Mouse (Mus musculus) heart, adult 2 months (tissue): Measurements from ENCODE around the gene Ptgr1. TPM values are rescaled to one million over a fixed set of nuclear protein-coding genes. Genes with fewer than 3 reads are reported as not detected.

Experiments used
- DNase-seq, 2 experiments: peaks; one replicate each; pipeline ENCODE4 v3.0.0; 2021
- H3K27ac ChIP-seq: fragments of 200-600 bp; 2 replicates; pipeline ENCODE4 v1.8.1; 2022
- H3K27me3 ChIP-seq: fragments of 200-500 bp; 2 replicates; pipeline ENCODE4 v1.6.1; 2012; ENCODE audit warnings: mild to moderate bottlenecking, low read length, inconsistent platforms, mixed read lengths; ENCODE audit not compliant: control insufficient read depth, insufficient read depth
- H3K36me3 ChIP-seq: fragments of 200-500 bp; 2 replicates; pipeline ENCODE4 v1.6.1; 2012; ENCODE audit warnings: low read length, inconsistent platforms; ENCODE audit not compliant: control insufficient read depth, insufficient read depth
- H3K4me1 ChIP-seq: fragments of 200-500 bp; 2 replicates; pipeline ENCODE4 v1.6.1; 2011; ENCODE audit warnings: low read length; ENCODE audit not compliant: control insufficient read depth, insufficient read depth
- H3K4me3 ChIP-seq: fragments of 200-600 bp; 2 replicates; pipeline ENCODE4 v1.8.1; 2022
- H3K79me2 ChIP-seq: fragments of 200-500 bp; replicated peaks from 2 replicates; pipeline ENCODE4 v1.6.1; 2012; ENCODE audit warnings: mild to moderate bottlenecking, inconsistent platforms, low read length, moderate library complexity, mixed read lengths; ENCODE audit not compliant: control insufficient read depth, insufficient read depth
- H3K9ac ChIP-seq: fragments of 200-500 bp; 2 replicates; pipeline ENCODE4 v1.6.1; 2012; ENCODE audit warnings: low read depth, mild to moderate bottlenecking, control low read depth, inconsistent platforms, low read length, mixed read lengths
- CTCF ChIP-seq: fragments of 200-600 bp; IDR thresholded peaks from 2 replicates; pipeline ENCODE4 v1.8.1; 2022; ENCODE audit warnings: antibody characterized with exemption, mild to moderate bottlenecking, moderate library complexity
- EP300 ChIP-seq: fragments of 200-500 bp; IDR thresholded peaks from 2 replicates; pipeline ENCODE4 v1.6.1; 2011; ENCODE audit warnings: low read depth, low read length, control low read depth; ENCODE audit not compliant: insufficient read depth
- POLR2A ChIP-seq: fragments of 200-500 bp; IDR thresholded peaks from 2 replicates; pipeline ENCODE4 v1.6.1; 2011; ENCODE audit warnings: mild to moderate bottlenecking, low read depth, low read length, control low read depth; ENCODE audit not compliant: insufficient read depth
- WGBS: fragments of 180-500 bp; shearing (Covaris S2); methylation state at CpG from one replicate; pipeline ENCODE4 v1.1.7; 2018; 5-methylcytosine and 5-hydroxymethylcytosine counted together
- intact Hi-C: fragments of 180-260 bp; cut with DNase I; formaldehyde crosslinking; loops from one replicate; pipeline ENCODE4 v1.15.1; 2025
- polyA plus RNA-seq: library from polyadenylated mRNA; depleted of rRNA; stranded (reverse); fragments of >200 nt; gene quantifications from 2 replicates; pipeline ENCODE4 v1.2.3, GENCODE M21; 2012; rRNA removed
- total RNA-seq, 2 experiments: library from RNA; stranded (reverse); gene quantifications; 2 replicates each; pipeline ENCODE4 v1.2.3; 2021

Ptgr1 gene
- total and polyA plus RNA-seq, 3 experiments = 1.6 to 3.1 (median 3.0) TPM

DNA sequence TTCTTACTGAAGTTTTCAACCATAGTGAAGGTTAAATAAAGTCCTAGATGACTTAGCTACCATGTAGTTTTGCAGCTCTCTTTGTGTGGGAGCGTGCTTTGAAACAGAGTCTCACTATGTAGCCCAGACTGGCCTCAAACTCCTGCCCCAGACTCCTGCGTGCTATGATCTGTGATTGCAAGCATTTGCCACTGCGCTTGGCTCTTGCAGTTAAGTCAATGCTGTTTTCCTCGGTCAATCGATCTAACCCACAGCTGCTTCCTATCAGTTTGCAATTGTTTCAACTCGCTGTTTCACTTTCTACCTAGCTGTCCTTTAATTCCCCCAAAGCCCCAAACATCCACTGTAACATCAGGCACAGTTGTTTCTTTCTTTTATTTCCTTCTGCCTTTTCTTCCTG lies 54.4 kb downstream of the Ptgr1 start:
- no peaks in the 10 kb centered on the region; the same call in 1 of the 2 replicates for H3K4me1 ChIP-seq
- H3K27me3 ChIP-seq = no peaks in the 10 kb centered on the region
- no peak for DNase-seq
- no peaks in the 10 kb centered on the region for H3K79me2 ChIP-seq
- intact Hi-C loops = no loop called here
- TF ChIP-seq EP300 (no peak), CTCF (no peak), POLR2A (no peak)
- no peak overlapping the region for H3K9ac ChIP-seq
- no peak overlapping the region for H3K4me3 ChIP-seq
- H3K36me3 ChIP-seq = no peaks in the 10 kb centered on the region
- 70% methylated on average over 6 of the region's 6 CpGs for WGBS
- H3K27ac ChIP-seq = no peak overlapping the region

DNA sequence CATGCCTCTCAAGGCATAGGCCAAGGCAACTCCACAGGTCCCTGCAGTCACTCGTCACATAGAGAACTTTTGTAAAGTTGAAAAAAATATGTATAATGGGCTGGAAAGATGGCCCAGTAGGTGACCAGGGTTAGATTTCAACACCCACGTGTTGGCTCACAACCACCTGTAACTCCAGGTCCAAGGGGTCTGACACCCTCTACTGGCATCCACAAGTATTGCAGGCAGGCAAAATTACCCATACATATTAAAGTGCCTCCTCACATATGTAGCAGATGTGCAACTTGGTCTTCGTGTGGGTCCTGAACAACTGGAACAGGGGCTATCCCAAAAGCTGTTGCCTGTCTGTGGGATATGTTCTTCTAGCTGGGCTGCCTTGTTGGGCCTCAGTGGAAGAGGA lies 59.3 kb downstream of the Ptgr1 start:
- no peak for TF ChIP-seq POLR2A
- peak; percentile 28 for TF ChIP-seq CTCF
- TF ChIP-seq EP300 = no peak
- no peak overlapping the region for H3K4me3 ChIP-seq
- no peak for DNase-seq
- H3K36me3 ChIP-seq = no peaks in the 10 kb centered on the region
- 65% methylated on average over 3 of the region's 3 CpGs for WGBS
- H3K4me1 ChIP-seq = no peaks in the 10 kb centered on the region
- no peak overlapping the region for H3K27ac ChIP-seq
- no peaks in the 10 kb centered on the region for H3K27me3 ChIP-seq
- intact Hi-C loops = no loop called here
- no peaks in the 10 kb centered on the region for H3K79me2 ChIP-seq
- H3K9ac ChIP-seq = no peak overlapping the region

DNA sequence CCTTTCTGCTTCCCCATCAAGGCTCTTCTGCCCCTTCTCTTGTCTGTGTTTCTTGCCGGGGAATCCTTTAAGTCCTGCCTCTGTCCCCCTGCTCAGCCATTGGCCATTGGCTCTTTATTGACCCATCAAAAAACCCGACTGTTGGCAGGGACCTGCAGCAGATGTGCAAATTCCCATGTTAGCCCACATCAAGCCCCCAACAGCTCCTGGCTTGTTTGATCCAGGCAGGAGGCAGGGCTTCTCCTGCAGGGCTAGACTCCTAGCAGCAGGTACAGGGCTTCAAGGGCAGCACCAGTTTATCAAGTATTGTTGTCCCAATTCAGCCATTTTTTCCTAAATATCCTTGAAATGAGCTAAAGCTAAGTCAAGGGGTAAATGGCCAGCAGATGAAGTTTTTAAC lies 60.8 kb downstream of the Ptgr1 start:
- H3K27me3 ChIP-seq = no peaks in the 10 kb centered on the region
- no peak overlapping the region for H3K9ac ChIP-seq
- H3K4me3 ChIP-seq = no peak overlapping the region
- H3K36me3 ChIP-seq = no peaks in the 10 kb centered on the region
- 36% methylated on average over 2 of the region's 2 CpGs for WGBS
- intact Hi-C loops = no loop called here
- no peaks in the 10 kb centered on the region for H3K79me2 ChIP-seq
- no peak for DNase-seq
- no peak for TF ChIP-seq CTCF
- no peak for TF ChIP-seq POLR2A
- no peak for TF ChIP-seq EP300
- no peaks in the 10 kb centered on the region for H3K4me1 ChIP-seq
- no peak overlapping the region for H3K27ac ChIP-seq

DNA sequence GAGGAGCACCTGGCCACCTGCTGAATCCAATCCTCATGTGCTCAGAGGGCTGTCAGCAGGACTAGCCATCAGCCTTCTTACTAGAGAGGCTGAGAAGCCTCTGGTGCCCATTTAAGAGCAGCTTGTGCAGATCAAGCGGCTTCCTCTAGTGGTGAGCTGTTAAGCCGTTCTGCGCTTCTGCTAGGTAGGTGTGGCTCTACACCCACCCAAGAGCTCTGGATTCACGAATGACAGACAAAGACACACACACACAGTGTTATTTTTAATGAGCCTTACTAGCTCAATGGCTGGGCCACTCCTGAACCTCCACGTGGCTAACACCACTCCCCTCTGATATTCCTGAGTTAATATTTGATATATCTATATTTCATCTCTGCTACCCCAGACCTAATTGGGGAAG lies 61.3 kb downstream of the Ptgr1 start:
- Histone ChIP-seq H3K27ac (no peak overlapping the region), H3K27me3 (no peaks in the 10 kb centered on the region), H3K4me1 (no peaks in the 10 kb centered on the region), H3K4me3 (no peak overlapping the region), H3K36me3 (no peaks in the 10 kb centered on the region), H3K79me2 (no peaks in the 10 kb centered on the region), H3K9ac (no peak overlapping the region)
- WGBS = 37% methylated on average over 5 of the region's 5 CpGs
- no peak for TF ChIP-seq CTCF
- no peak for TF ChIP-seq EP300
- no peak for TF ChIP-seq POLR2A
- intact Hi-C loops = no loop called here
- no peak for DNase-seq

DNA sequence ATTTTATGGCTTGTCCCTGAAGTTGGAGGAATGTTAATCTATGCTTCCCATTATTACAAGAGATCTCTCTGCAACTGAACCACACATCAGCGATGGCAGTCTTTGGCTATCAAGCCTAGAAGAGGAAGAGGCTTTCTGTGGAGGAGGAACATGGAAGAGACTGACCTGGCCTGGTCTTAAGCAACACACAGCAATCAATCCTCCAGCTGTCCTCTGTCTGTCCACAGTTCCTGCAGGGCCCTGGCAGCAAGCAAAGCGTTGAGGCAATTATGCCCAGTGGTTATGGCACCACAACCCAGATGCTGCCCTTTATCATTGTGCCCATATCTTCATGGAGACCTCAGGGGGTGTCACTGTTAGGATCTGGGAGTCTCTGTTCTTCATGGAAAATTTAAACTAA lies 63.0 kb downstream of the Ptgr1 start:
- no peak for DNase-seq
- intact Hi-C loops = no loop called here
- Histone ChIP-seq H3K9ac (no peak overlapping the region), H3K79me2 (no peaks in the 10 kb centered on the region), H3K27ac (no peak overlapping the region), H3K4me1 (no peaks in the 10 kb centered on the region), H3K27me3 (no peaks in the 10 kb centered on the region), H3K36me3 (no peaks in the 10 kb centered on the region), H3K4me3 (no peak overlapping the region)
- TF ChIP-seq POLR2A (no peak), EP300 (no peak), CTCF (no peak)
- 76% methylated on average over 2 of the region's 2 CpGs for WGBS

Other genes starting within 250 kb of the Ptgr1 start
- under 1 TPM in 1 of 2 experiments, not detected in 1; 0.09 TPM for gene Olfr267, start 199.4 kb downstream of the Ptgr1 start, total RNA-seq
- 0.23 TPM in 1 of 2 replicates, not detected in the other for gene Olfr267, start 199.4 kb downstream of the Ptgr1 start, polyA plus RNA-seq
- 100 to 1,000 TPM; 182 to 219 TPM for gene Ecpas, start 74.4 kb downstream of the Ptgr1 start, total RNA-seq
- gene Ecpas, start 74.4 kb downstream of the Ptgr1 start, polyA plus RNA-seq = 16.1 and 41.7 TPM in 2 replicates
- under 1 TPM in 1 of 2 experiments, not detected in 1; 0.14 TPM for gene Zkscan16, start 43.5 kb downstream of the Ptgr1 start, total RNA-seq
- gene Zkscan16, start 43.5 kb downstream of the Ptgr1 start, polyA plus RNA-seq = 0.09 TPM in 1 of 2 replicates, not detected in the other
- 10 to 100 TPM; 18.1 to 22.1 TPM for gene Dnajc25, start 7.9 kb upstream of the Ptgr1 start, total RNA-seq
- gene Dnajc25, start 7.9 kb upstream of the Ptgr1 start, polyA plus RNA-seq = 5.3 and 7.8 TPM in 2 replicates
- gene Gm20503, start 16.1 kb upstream of the Ptgr1 start, total RNA-seq = 1 to 10 TPM; 5.7 TPM
- not detected in 2 replicates for gene Gm20503, start 16.1 kb upstream of the Ptgr1 start, polyA plus RNA-seq
- 10 to 100 TPM; 13.6 TPM for gene Gng10, start 48.0 kb upstream of the Ptgr1 start, total RNA-seq
- 10.4 and 14.3 TPM in 2 replicates for gene Gng10, start 48.0 kb upstream of the Ptgr1 start, polyA plus RNA-seq
- gene AI481877, start 151.9 kb upstream of the Ptgr1 start, total RNA-seq = not detected
- not detected in 2 replicates for gene AI481877, start 151.9 kb upstream of the Ptgr1 start, polyA plus RNA-seq
- 10 to 100 TPM; 13.3 to 15.6 TPM for gene Ugcg, start 202.1 kb upstream of the Ptgr1 start, total RNA-seq
- gene Ugcg, start 202.1 kb upstream of the Ptgr1 start, polyA plus RNA-seq = 10.0 and 17.9 TPM in 2 replicates